Mouse (Mus musculus) embryo, embryonic 10 days (tissue): Measurements from ENCODE around the gene Ralgds.
A peak's percentile ranks its signal among the peaks of the same experiment; 100 is the strongest.
"Not testable (repeated sequence)": the region's sequence is repeated elsewhere in the genome, so short reads cannot be mapped to it uniquely, and the experiment has no call there.

Experiments used
- DNase-seq: peaks from one replicate; pipeline ENCODE4 v3.0.0-alpha.2; 2015; ENCODE audit warnings: low spot score

The Ralgds gene

DNA sequence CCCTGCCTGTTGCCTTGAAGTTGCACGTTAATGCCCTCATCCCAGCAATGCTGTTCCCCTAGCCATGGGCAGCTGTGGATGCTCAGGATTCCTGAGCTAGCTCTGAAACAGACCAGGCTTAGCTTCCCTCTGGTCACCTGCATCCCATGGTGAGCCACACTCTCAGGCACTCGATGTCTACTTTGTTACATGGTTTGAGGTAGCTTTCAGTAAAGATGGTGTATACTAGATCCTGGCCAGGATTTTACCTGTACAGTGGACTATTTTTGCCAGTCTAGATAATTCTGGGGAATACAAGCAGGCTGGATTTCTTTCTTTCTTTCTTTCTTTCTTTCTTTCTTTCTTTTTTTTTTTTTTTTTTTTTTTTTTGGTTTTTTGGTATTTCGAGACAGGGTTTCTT lies 7.1 kb upstream of the Ralgds start, which contains the start of gene Gm10134:
Gene Gm10134 (plus strand): TSS at position 301 of the 400 bp plus-strand sequence.
- no peak for DNase-seq

DNA sequence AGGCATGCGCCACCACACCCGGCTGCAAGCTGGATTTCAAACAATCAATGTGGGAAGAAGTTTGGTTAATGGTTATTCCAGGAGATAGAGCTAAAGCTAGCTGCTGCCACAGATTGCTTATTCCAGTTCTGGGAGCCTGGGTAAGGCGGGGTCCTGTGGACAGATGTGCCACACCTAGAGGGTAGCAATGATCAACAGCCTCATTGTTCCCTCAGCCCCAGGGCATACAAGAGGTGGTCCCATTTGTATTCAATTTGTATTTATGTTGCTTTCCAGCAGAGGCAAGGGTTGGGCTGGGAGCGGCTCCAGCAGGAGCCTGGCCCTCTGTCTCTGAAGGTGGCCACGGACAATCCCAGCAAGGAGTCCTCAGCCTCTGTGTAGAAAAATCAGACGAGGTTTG lies 6.6 kb upstream of the Ralgds start:
- no peak for DNase-seq

DNA sequence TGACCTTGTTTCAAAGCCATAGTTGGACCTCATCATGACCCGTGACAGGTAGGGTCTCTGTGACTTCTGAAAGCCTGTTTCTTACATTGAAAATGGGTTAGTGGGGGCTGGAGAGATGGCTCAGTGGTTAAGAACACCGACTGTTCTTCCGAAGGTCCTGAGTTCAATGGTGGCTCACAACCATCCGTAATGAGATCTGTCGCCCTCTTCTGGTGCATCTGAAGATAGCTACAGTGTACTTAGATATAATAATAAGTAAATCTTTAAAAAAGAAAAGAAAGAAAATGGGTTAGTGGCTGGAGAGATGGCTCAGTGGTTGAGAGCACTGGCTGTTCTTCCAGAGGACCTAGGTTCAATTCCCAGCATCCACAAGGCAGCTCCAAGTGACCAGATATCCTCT lies 1.3 kb upstream of the Ralgds start:
- DNase-seq = not testable (repeated sequence)

DNA sequence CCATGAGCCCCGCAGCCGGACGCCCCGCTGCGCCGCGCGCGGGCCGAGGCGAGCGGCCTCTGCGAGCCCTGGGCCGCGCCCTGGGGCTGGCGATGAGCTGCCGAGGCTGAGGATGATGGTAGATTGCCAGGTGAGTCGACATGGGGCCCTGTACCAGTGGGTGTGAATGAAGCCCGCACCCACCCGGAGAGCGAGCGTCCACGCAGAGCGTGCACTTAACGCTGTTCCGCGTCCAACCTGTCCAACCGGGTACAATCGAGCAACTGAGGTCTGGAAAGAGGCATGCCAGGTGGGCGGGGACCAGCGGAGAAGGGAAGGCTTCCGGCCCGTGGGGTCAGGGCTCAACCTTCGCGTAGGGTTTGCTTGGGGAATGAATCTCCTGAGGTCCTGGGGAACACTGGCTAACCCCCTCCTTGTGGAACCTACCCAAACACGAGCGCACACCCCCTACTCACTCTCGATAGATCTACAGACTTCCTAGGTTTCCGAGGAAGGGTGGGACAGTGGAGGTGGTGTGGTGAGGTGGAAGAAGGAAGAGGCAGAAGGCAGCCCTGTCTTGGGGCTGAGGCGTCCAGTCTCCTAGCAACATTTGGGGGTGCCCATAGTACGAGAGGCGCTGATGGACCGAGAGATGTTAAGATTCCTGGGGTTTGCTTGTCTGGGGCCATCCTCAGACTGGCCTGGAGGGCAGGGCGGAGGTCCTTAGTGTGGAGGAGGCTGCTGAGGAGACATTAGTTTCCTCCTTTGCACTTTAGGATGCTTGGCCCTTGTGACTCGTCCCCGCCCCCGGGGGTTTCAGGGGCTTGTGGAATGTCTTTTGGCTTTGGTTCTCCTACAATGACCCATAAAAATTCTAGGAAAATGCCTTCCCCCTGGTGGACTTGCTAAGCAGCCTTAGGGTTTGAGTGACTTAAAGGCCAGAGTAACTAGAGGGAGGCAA lies 776 bp downstream of the Ralgds start:
- DNase-seq = peak; percentile 53

DNA sequence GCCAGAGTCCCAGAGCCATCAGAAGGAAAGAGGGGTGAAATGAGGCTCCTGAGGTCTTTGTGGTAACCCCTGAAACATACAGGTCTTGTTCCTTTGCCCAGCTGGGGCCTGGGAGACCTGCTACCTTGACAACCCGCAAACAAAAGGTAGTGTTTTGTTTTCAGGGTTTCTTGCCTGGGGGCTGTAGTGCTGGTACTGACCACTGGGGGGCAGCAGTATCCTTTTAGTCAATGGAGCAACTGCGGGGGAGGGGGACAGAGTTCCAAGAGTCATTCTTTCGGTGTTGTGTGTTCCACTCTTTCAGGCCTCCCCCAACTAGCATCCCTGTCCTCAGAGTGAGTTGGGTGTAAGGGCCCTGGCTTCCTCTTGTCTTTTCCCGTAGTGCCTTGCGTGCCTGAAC lies 1.6 kb downstream of the Ralgds start:
- DNase-seq = peak; percentile 82

DNA sequence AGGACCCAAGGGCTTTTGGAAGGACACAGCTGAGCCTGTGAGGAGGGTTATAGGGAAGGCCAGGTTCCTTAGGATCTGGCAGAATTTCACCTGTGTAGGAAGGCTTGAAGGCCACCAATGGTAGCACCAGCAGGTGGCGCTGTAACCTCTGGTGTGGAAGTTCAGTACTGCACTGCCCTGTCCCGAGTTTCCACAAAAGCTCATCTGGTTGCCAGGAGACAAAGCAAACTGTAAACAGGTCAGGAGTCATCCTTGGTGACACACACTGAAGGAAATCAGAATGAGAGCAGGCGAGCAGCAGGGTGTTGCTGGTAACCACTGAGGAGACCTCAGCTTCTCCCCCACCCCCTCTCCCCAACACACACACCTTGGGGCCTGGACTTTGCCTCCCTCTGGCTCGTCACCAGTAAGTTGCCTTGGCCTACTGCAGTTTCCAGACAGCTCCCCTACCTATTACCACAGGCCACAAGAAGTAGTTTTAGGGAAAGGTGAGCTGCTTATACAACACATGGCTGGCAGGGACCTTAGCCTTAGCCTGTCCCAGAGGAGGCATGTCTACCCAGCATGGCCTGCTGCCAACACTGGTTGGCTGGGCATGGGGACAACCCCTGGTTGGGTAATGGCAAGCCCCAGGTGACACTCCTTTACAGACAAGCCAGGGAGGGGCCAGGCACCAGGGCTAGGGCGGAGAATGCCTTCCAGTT lies 4.4 kb downstream of the Ralgds start:
- DNase-seq = peak; percentile 89

DNA sequence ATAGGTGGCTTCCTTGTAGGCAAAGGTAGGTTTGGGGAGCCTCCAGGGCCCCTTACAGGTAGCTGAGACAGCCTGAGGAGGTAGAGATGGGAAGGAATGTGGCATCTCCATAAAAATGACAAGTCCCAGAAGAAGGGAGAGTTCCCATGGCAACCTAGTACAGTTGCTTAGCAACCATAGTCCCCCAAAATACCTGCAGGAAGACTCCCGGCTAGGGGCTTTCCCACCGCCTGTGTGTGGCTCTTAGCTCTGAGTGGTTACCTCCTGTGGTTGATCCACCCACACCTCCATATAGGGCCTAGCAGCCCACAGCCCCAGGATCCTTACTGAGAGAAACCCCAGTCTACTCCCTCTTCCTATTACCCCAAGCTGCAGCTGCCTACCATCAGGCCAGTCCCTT lies 5.3 kb downstream of the Ralgds start:
- DNase-seq = no peak

DNA sequence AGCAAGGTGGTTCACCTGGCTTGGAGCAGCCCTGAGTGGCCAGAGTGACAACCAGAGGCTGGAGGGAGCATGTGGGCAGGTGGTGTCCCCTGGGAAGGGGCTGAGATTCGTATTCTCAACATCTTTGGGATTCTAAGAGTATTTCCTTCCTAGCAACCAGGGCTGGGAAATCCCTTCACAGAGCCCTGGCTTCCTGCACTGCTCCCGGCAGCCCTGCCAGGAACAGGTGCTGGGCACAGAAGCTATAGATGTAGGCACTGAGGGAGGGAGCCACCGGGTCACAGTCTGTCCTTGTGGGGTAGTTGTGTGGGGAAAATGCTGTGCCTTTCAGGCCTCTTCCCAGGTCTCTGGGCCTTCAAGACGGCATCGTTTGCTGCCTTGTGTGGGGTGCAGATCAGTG lies 7.7 kb downstream of the Ralgds start:
- DNase-seq = no peak

DNA sequence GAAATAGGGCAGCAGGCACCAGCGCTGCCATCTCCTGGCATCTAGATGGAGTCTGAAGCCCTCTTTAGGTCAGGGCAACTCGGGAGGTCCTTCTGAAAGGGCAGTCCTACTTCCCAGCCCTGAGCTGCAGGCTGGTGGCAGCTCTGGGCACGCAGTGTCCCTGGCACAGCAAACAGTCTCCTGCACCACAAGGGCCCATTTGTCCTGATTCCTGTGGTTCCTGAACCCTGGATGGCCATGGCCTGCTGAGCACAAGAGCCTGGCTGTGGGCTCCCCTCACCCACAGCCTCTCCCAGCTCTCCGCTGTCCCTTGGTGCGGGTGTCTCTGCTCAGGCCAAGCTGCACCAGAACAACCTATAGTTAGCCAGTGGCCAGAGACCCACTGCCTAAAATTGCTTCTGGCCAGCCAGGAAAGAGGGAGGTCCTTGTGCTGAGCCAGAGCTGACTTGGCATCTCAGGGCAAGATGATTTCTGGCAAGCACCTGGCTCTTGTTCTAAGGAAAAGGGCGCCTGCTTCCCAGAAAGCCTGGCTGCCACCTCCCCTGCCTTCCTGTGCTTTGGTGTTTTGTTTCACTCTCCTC lies 8.7 kb downstream of the Ralgds start:
- DNase-seq = no peak

DNA sequence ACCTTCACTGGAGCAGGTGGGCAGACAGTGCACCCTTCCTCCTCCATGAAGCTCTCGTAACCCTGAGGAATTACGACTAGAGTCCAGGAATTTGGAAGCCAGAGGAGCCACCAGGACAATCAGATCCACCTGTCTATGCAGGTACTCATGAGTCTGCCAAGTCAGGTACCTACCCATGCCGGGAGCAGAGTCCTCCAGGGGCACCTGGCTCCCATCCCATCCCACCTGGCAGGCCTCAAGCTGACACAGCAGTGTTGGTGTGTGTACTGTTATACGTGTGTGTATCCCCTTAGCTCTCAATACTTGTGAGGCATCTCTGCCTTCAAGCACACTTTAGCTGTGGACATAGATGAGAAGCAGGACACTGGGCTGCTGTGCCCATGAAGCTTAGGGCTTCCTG lies 9.2 kb downstream of the Ralgds start:
- DNase-seq = no peak

DNA sequence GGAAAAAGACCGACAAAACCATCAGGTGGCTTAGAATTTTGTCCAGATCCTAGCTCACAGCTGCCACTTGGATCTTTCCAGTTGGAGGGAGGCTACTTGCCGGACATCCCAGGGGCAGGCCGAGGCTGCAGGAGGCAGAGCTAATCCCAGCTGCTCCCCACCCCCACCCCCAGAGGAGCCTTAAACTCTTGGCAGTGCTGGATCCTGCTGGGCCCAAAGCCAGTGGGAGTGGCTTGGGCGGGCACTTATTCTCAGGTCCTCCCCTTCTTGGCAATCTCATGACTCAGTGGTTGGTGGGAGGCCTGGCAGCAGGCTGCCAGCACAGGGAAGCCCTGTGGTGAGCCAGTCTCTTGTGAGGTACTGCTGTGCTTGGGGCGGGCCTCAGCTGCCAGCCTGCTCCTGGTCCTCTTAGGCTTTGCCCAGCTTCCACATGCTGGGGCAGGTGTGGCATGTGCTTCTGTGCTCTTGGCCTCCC lies 10.8 kb downstream of the Ralgds start:
- DNase-seq = no peak

DNA sequence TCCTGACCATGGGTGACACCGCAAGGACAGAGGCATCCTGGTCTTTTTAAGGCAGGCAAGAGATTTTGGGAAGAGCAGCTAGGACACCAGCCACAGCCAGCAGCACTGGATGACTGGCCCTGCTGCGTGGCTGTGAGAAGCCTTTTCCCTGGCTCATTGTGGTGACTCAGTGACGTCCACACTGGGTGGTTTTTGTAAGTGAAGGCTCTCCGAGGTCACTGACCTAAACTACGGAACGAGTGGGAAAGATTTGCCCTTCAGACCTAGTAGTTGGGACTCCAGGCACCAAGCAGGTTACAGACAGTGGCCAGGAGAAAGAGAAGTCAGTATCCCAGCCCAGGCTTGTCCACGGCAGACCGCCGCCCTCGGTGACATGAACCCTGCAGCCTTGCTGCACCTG lies 11.5 kb downstream of the Ralgds start:
- no peak for DNase-seq

DNA sequence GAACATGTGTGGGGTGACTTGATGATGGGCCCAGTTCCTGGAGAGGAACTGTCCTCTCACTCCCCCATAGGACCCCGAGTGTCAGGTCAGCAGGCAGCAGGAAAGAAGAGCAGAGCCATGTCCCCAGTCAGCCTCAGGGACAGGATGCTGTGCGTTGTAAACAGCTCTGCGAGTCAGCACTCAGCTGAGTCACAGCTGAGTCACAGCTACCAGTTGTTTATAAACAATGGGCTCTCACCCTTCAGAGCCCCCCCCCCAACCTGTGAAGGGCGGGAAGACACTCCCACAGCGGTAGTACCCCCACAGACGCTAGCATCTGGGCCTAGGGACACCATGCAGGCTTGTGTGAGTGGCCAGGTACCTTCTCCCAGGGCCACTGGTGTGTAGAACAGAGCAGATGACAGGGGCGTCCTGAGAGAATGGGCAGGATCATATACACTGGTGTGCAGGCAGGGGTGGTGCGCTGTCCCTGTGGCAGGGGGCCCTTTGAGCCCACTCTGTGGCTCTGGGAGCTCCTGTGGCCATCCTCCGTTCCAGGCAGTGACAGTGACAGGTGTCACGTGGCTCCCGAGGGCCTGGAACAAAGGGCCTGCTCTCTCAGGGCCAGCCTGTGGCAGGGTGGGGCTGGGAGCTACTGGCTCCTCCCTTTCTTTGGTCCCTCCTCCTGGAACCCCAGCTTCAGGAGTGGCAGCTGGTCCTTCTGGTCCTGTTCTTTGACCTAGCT lies 12.5 kb downstream of the Ralgds start:
- peak; percentile 80 for DNase-seq

DNA sequence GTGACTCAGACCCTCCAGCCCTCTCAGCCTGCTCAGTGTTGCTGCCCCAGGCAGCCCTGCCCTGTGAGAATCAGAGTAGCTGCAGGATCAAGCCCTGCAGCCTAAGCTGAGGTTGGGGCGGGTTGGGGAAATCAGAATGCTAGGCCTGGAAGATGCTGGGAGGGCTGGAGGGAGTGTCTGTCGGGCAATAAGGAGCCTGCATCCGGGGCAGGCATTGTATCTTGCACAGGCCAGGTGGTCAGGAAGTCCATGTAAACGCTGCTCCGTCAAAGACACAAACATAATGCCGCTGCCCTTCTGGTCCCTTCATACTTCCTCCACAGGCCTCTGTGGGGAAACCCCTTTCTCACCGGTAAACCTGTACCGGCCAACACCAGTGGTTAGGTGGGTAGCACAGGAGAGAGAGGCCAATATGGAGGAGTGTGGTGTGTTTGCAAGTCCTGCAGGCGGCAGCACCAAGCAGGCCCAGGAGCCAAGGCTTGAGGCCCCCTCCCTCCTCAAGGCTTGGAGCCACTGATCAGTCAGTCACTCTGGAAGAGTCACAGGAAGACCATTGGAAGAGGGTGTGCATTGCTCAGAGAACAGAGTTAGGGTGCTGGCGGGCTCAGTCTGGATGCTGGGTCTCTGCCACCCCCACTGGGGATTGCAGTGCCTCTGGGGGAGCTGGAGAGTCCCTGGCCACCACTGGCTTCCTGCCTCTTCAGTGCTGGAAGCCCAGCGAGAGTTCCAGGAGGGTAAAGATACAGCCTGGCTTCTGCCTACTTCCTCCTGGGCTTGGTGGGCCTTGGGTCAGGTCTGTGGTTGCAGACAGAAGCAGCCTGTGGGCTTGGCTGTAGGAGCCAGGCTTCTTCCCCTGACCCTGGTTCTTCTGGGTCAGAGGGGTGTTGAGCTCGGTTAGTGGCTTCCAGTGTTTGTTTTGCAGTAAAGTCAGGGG lies 13.3 kb downstream of the Ralgds start:
- DNase-seq = peak; percentile 57

DNA sequence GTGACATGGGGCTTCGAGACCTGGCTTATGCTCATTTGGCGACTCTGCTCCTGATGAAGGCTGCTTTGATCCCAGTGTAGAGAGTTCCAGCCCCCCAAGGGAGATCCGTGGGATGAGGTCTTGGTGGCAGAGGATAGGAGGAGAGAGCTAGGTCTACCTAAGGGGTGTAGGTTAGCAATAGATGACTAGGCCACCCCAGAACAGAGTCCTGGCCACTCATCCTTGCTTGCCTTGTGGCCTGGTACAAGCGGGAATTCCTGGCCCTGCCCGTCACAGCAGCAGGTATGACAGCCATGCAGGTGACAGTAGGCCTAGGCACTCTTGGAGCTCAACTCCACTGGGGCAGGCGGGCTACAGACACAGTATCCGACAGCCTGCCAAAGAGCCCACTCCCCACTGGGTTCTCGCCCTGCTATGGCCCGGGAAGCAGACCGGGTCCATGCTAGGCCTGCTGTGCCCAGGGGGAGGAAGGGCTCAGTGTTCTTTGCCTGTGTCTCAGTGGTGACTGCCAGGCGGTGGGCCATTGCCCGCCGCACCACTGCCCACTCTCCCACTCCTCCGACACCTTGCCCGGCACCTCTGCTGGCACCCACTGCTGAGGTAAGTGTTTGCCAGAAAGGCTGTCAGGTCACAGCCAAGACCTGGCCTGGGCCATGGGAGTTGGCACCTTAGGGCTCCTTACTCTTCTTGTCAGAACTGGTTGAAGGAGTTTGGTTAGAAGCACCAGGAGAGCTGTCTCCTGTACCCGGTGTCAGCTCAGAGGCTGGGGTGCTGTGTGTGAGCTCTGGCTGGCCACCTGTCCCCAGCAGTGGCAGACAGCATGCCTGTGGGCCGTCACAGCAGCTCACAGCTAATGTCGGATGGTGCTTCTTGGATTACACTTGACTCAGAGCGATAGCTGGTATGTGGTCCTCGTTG lies 14.8 kb downstream of the Ralgds start:
- no peak for DNase-seq

DNA sequence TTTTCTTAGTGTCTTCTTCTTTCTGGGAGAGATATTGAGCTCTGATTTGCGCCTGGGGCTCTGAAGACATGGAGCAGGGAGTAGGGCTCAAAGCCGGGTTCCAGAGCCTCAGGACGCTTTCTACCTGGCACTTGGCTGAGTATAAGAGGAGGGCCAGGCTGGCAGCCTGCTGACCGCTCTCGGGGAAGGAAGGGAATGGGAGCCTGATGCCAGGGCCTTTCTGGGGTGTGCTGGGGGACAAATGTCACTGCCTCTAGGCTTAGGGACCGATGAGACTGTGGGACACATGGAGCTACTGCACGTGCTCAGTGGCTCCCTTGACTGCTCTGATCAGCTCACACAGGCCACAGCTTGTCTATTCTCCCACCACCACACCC lies 15.4 kb downstream of the Ralgds start:
- DNase-seq = no peak

DNA sequence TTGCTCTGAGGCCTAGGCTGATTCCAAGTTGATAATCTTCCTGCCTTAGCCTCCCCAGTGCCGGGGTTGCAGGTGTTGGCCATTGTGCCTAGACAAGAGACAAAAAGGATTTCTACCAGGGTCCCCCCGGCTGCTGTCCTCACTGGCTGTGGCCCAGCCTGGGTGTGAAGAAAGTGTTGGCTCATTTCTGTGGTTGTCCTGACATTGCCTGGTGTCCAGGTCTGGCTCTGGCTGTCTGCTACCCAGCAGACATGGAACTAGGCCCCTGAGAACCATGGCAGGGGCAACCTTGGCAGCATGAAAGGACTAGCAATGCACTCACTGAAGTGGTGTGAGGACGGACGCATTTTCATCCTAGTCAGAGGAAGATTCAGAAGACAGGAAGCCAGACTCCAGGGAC lies 16.9 kb downstream of the Ralgds start:
- no peak for DNase-seq

DNA sequence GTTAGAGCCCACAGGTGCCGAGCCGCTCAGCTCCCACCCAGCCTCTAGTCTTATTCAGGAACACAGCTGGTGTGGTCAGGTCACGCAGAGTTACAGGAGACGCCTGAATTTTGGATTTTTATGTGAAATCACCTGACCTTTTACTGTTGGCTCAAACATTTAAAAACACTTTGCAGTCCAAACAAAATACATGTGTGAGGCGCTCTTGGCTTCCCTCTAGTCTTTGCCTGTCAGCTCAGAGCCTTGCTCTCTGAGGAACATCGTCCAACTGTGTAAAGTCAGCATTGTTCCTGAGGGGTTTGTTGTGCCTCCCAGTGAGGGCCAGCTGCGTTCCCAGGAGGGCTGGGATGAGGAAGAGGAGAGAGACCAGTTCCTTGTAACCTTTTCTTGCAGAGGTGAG lies 17.4 kb downstream of the Ralgds start:
- DNase-seq = no peak

DNA sequence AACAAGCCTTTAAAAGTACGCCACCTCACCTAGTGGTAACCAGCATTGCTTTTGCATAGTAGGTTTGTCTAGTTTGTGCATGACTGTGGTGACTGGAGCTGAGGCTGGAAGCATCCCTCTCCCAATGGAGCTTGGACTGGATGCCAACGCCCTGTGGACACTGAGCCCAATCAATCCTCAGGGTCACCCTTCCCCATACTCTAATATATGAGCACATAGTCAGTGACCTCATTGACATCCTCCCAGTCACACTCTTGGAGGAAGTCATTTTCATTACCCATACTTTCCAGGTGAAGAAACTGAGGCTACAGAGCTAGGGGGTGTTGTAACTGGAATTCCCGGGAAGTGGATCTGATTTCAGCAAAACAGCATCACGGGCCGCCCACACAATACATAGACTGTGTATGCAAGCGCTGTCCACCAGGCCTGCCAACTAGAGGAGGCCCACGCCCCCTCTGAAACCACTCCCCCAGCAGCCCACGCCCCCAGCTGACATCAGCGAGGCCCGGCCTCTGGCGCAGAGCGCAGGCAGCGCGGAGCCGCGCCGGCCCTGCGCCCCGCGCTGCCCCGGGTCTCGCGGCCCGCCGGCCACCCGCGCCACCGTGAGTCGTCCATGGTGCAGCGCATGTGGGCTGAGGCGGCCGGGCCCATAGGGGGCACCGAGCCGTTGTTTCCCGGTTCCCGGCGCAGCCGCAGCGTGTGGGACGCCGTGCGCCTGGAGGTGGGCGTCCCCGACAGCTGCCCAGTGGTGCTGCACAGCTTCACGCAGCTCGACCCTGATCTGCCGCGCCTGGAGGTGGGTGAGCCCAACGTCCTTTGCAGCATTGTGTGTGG lies 20.2 kb downstream of the Ralgds start:
- peak; percentile 88 for DNase-seq
